Comparison of ENCODE assay signal across 8 mouse cellular contexts in the genomic region with DNA sequence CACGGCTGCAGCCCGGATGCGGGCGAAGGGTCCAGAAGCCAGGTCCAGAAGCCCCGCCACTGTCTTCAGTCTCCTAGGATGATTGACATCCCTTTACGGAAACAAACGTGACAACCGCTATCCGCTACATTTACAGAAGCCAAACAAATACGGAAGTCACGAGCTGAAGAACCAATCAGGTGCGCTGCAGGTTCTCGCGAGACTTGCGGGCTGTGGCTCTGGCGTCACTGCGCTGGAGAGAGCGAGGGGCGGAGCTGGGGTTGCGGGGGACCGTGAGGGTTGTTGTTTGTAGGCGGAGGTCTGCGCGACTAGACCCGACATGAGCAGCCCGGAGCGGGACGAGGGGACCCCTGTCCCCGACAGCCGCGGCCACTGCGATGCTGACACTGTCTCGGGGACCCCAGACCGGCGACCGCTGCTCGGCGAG. TPM values are rescaled to one million over a fixed set of nuclear protein-coding genes. Genes with fewer than 3 reads are reported as not detected.
DNase-seq lines count a peak whose midpoint lies in the region; ATAC-seq lines count a peak whose summit lies in the region.

A gene (plus strand): TSS at position 229 of the 427 bp plus-strand sequence.

- DNase-seq in adrenal gland, adult (ENCODE audit: inconsistent age in 2 of 2, low spot score in 1 of 2): peak; percentile 97 to 99
- peak; percentile 99 for DNase-seq in embryo, embryonic 10.5 days (ENCODE audit: low spot score)
- DNase-seq in gastrocnemius, postnatal 14 days: peak; percentile 98
- DNase-seq in left cerebral cortex, postnatal 10 days (ENCODE audit: extremely low spot score in 1 of 2, low spot score in 2 of 2): peak; percentile 98 to 99
- peak; percentile 97 for DNase-seq in right cerebral cortex, postnatal 25 days
- peak; percentile 94 to 98 for DNase-seq in urinary bladder, postnatal 4 days (ENCODE audit: low spot score in 2 of 2)

- intact Hi-C loops in gastrocnemius, postnatal 14 days (cut with DNase I; ENCODE audit: low total_unique reads): loop anchor here (5.0 kb wide), 1 partner anchor 250 kb away; no protein-coding TSS in a partner anchor
- intact Hi-C loops in left cerebral cortex, postnatal 10 days (cut with DNase I): loop anchor here (5.0 kb wide), 2 partner anchors 75 to 250 kb away; a partner anchor contains a TSS

- ATAC-seq in inflammation-experienced regulatory T-cells, adult 6 months: peak; percentile 89
- ATAC-seq in megakaryocyte-erythroid progenitor cell, adult 5-6 weeks (replicated peaks; ENCODE audit: low FRiP score, low TSS enrichment, poor library complexity, severe bottlenecking): peak; percentile 95

RNA-seq across cellular contexts. Expression of the gene that starts here (rescaled TPM):
- total RNA-seq in gastrocnemius, postnatal 14 days (2021): 10 to 100 TPM; 45.4 to 46.9 TPM
- polyA plus RNA-seq in inflammation-experienced regulatory T-cells, adult 6 months (2017; shearing (Covaris generic)): 10 to 100 TPM; 36.1 to 49.1 (median 40.1) TPM
- 100 to 1,000 TPM; 103 to 105 TPM for total RNA-seq in left cerebral cortex, postnatal 10 days (2021)
- total RNA-seq in megakaryocyte-erythroid progenitor cell, adult 5-6 weeks (2014; fragmentation: Nextera tagmentation): 25.1 and 29.3 TPM in 2 replicates
- 42.6 and 45.1 TPM in 2 replicates for total RNA-seq in megakaryocyte-erythroid progenitor cell, adult 5-6 weeks (2017)

Comparison
In these comparisons a context has a peak if more than half of its experiments do, and no peak if none do; other contexts are left out.
1. Peak in every context shown above with its lines: DNase-seq and ATAC-seq.